Mouse (Mus musculus): ENCODE results near the gene Cyp11a1. TPM values are rescaled to one million over a fixed set of nuclear protein-coding genes. Genes with fewer than 3 reads are reported as not detected.

Cyp11a1 gene
- polyA plus RNA-seq, 1 experiment from 2014 or later, result 0.64 TPM

- Histone ChIP-seq H3K4me3 (replicated peaks; ENCODE audit: low read depth, low read length) (no peak overlapping the region), H3K27ac (no peak overlapping the region), H3K27me3 (ENCODE audit: insufficient read depth, low read length) (no peaks in the 10 kb centered on the region), H3K4me2 (ENCODE audit: low read length) (no peak overlapping the region), H3K36me3 (ENCODE audit: insufficient read depth, low read length) (no peaks in the 10 kb centered on the region), H3K9me3 (replicated peaks; ENCODE audit: low read length) (no peaks in the 10 kb centered on the region; the same call in 1 of the 2 replicates), H3K4me1 (replicated peaks; ENCODE audit: insufficient read depth, low read length) (no peaks in the 10 kb centered on the region), H3K9ac (ENCODE audit: low read depth, low read length) (no peak overlapping the region)
- DNase-seq (ENCODE audit: low spot score), result no peak
- no peak for TF ChIP-seq CTCF (IDR thresholded peaks at IDR 0.05; ENCODE audit: low read depth)
- ATAC-seq (replicated peaks; ENCODE audit: low FRiP score, low read depth), result no peak
- 48% methylated on average over 3 of the region's 3 CpGs for WGBS
Measured at GRCm38 (mm10) chr9:57978858-57979257, 27.4 kb upstream of the Cyp11a1 start.

GRCm38 (mm10) chr9:57980570-57980969 is 25.6 kb upstream of the Cyp11a1 start:
- no peak overlapping the region for H3K4me2 ChIP-seq (ENCODE audit: low read length)
- no peak overlapping the region for H3K9ac ChIP-seq (ENCODE audit: low read depth, low read length)
- ATAC-seq (replicated peaks; ENCODE audit: low FRiP score, low read depth) (no peak), DNase-seq (ENCODE audit: low spot score) (no peak)
- H3K9me3 ChIP-seq (replicated peaks; ENCODE audit: low read length), result no peaks in the 10 kb centered on the region; the same call in 1 of the 2 replicates
- no peak for TF ChIP-seq CTCF (IDR thresholded peaks at IDR 0.05; ENCODE audit: low read depth)
- WGBS, result 84% methylated on average over 10 of the region's 10 CpGs
- H3K4me3 ChIP-seq (replicated peaks; ENCODE audit: low read depth, low read length), result no peak overlapping the region
- H3K36me3 ChIP-seq (ENCODE audit: insufficient read depth, low read length), result no peaks in the 10 kb centered on the region
- no peak overlapping the region for H3K27ac ChIP-seq
- no peaks in the 10 kb centered on the region for H3K4me1 ChIP-seq (replicated peaks; ENCODE audit: insufficient read depth, low read length)
- H3K27me3 ChIP-seq (ENCODE audit: insufficient read depth, low read length), result no peaks in the 10 kb centered on the region

DNA sequence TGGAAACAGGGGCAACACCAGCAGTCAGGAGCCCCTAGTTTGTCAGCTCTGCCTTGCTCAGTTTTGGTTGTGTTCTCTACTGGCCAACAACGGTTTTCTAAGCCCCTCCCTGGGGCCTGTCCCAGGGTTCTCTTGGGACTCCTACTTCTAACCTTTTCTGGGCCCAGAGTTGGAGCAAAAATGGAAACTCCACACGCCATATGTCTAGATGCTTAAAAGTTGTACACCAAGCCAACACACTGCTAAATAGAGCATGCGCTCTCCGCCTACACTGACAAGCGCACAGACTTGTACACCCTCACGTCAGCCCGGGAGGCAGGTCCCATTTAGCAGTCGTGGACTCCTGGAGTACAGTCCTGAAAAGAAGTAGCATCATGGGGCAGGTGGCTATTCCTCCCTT is 20.9 kb upstream of the Cyp11a1 start:
- no peak overlapping the region for H3K27ac ChIP-seq
- no peak overlapping the region for H3K4me3 ChIP-seq (replicated peaks; ENCODE audit: low read depth, low read length)
- H3K9ac ChIP-seq (ENCODE audit: low read depth, low read length), result no peak overlapping the region
- TF ChIP-seq CTCF (IDR thresholded peaks at IDR 0.05; ENCODE audit: low read depth), result no peak
- H3K4me1 ChIP-seq (replicated peaks; ENCODE audit: insufficient read depth, low read length), result 0 out of 2 replicates have a peak, but pooled peaks cover 3% of the 10 kb centered on the region
- H3K4me2 ChIP-seq (ENCODE audit: low read length), result no peak overlapping the region
- no peaks in the 10 kb centered on the region for H3K9me3 ChIP-seq (replicated peaks; ENCODE audit: low read length)
- WGBS, result 91% methylated on average over 8 of the region's 8 CpGs
- DNase-seq (ENCODE audit: low spot score) (no peak), ATAC-seq (replicated peaks; ENCODE audit: low FRiP score, low read depth) (no peak)
- no peaks in the 10 kb centered on the region for H3K27me3 ChIP-seq (ENCODE audit: insufficient read depth, low read length)
- H3K36me3 ChIP-seq (ENCODE audit: insufficient read depth, low read length), result no peaks in the 10 kb centered on the region

GRCm38 (mm10) chr9:57986293-57986692 is 19.9 kb upstream of the Cyp11a1 start:
- no peak overlapping the region for H3K4me3 ChIP-seq (replicated peaks; ENCODE audit: low read depth, low read length)
- H3K9me3 ChIP-seq (replicated peaks; ENCODE audit: low read length), result no peaks in the 10 kb centered on the region
- H3K27me3 ChIP-seq (ENCODE audit: insufficient read depth, low read length), result no peaks in the 10 kb centered on the region
- no peak overlapping the region for H3K27ac ChIP-seq
- H3K4me1 ChIP-seq (replicated peaks; ENCODE audit: insufficient read depth, low read length), result 0 out of 2 replicates have a peak, but pooled peaks cover 3% of the 10 kb centered on the region
- ATAC-seq (replicated peaks; ENCODE audit: low FRiP score, low read depth) (no peak), DNase-seq (ENCODE audit: low spot score) (no peak)
- H3K9ac ChIP-seq (ENCODE audit: low read depth, low read length), result no peak overlapping the region
- TF ChIP-seq CTCF (IDR thresholded peaks at IDR 0.05; ENCODE audit: low read depth), result no peak
- WGBS, result 84% methylated on average over 7 of the region's 7 CpGs
- no peak overlapping the region for H3K4me2 ChIP-seq (ENCODE audit: low read length)
- H3K36me3 ChIP-seq (ENCODE audit: insufficient read depth, low read length), result no peaks in the 10 kb centered on the region

- Histone ChIP-seq H3K4me3 (replicated peaks; ENCODE audit: low read depth, low read length) (no peak overlapping the region), H3K9ac (ENCODE audit: low read depth, low read length) (no peak overlapping the region), H3K27ac (no peak overlapping the region), H3K4me1 (replicated peaks; ENCODE audit: insufficient read depth, low read length) (0 out of 2 replicates have a peak, but pooled peaks cover 3% of the 10 kb centered on the region), H3K27me3 (ENCODE audit: insufficient read depth, low read length) (no peaks in the 10 kb centered on the region), H3K9me3 (replicated peaks; ENCODE audit: low read length) (no peaks in the 10 kb centered on the region), H3K4me2 (ENCODE audit: low read length) (no peak overlapping the region), H3K36me3 (ENCODE audit: insufficient read depth, low read length) (no peaks in the 10 kb centered on the region)
- ATAC-seq (replicated peaks; ENCODE audit: low FRiP score, low read depth) (no peak), DNase-seq (ENCODE audit: low spot score) (no peak)
- TF ChIP-seq CTCF (IDR thresholded peaks at IDR 0.05; ENCODE audit: low read depth), result no peak
- 82% methylated on average over 2 of the region's 2 CpGs for WGBS
Measured at GRCm38 (mm10) chr9:57988098-57988497, 18.1 kb upstream of the Cyp11a1 start.

DNA sequence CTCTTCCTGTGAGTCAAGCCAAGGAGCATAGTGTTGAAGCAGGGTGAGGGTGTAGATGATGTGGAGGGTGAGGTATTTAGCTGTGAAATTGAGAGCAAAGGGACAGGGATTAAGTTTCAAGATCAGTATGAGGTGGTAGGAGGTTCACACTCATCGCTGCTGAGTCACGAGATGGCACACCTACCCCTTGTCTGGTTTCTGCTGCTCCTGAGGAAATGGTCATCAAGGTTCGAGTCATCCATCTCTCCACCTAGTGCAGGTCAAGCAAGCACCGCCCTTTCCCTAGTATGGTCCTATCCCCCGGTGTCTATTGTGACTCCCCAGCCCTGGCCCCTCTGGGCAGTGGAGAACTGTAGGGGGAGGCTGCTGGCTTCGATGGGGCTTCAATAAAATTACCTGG is 16.9 kb upstream of the Cyp11a1 start:
- no peak overlapping the region for H3K9ac ChIP-seq (ENCODE audit: low read depth, low read length)
- H3K27ac ChIP-seq, result no peak overlapping the region
- H3K27me3 ChIP-seq (ENCODE audit: insufficient read depth, low read length), result no peaks in the 10 kb centered on the region
- no peak for DNase-seq (ENCODE audit: low spot score)
- no peaks in the 10 kb centered on the region for H3K9me3 ChIP-seq (replicated peaks; ENCODE audit: low read length)
- H3K4me3 ChIP-seq (replicated peaks; ENCODE audit: low read depth, low read length), result no peak overlapping the region
- no peak for TF ChIP-seq CTCF (IDR thresholded peaks at IDR 0.05; ENCODE audit: low read depth)
- H3K36me3 ChIP-seq (ENCODE audit: insufficient read depth, low read length), result no peaks in the 10 kb centered on the region
- no peak overlapping the region for H3K4me2 ChIP-seq (ENCODE audit: low read length)
- H3K4me1 ChIP-seq (replicated peaks; ENCODE audit: insufficient read depth, low read length), result 0 out of 2 replicates have a peak, but pooled peaks cover 3% of the 10 kb centered on the region
- WGBS, result 64% methylated on average over 6 of the region's 6 CpGs
- ATAC-seq (replicated peaks; ENCODE audit: low FRiP score, low read depth), result no peak

Measured in kidney, postnatal 0 days (tissue).